Mouse (Mus musculus) activated CD4-positive, CD25-positive, alpha-beta regulatory T cell, adult 4 months (primary cell): ENCODE measurements around the gene Tstd1. TPM values are rescaled to one million over a fixed set of nuclear protein-coding genes. Genes with fewer than 3 reads are reported as not detected.

Source experiments
- ATAC-seq: one replicate; pipeline ENCODE4 v1.8.0; 2017
- polyA plus RNA-seq, 2 experiments: library from polyadenylated mRNA; unstranded; fragments of 100-300 nt; shearing (Covaris generic); gene quantifications; one replicate each; pipeline ENCODE4 v1.2.1; 2017

Tstd1 gene
- polyA plus RNA-seq, 2 experiments from 2014 or later: 5.9 to 10.0 TPM

DNA sequence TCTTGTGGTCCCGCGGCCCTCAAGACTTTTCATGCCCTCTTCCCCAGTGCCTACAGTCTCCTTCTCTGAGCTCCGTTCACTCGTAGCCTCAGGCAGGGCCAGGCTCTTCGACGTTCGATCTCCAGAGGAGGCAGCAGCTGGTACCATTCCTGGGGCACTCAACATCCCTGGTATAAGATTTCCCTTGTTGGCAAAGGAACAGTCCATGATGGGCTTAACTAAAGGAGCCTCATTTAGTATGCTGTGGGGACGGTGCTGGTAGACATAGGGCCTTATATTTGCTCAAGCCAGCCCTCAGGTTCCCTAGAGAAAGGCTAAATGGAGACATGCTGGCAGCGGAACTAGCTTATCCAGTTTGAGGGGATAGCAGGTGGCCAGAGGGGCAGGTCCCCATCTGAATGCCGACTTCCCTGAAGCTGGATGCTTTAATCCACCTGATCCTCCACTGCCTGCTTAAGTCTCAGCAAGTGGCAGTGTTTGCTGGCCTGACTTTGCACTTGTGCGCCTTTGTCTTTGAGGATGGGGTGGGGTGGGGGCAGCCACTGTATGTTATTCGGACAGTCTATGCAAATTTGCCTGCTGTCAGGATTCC is 715 bp downstream of the Tstd1 start:
- ATAC-seq: no peak

DNA sequence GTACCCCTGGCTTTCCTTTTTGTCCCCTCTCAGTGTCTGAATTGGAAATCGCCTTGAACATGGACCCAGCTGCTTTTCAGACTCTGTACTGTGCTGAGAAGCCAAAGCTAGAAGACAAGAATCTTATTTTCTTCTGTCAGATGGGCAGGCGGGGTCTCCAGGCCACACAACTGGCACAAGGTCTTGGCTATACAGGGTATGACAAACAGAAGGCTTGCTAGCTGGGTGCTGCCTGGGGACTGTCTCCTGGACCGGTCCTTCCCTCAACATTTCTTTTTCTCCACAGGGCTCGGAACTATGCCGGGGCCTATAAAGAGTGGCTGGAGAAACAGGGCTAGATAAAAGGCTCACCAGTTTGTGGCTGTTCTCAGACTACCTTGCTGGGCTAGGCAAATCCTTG is 1.2 kb downstream of the Tstd1 start:
- no peak for ATAC-seq

DNA sequence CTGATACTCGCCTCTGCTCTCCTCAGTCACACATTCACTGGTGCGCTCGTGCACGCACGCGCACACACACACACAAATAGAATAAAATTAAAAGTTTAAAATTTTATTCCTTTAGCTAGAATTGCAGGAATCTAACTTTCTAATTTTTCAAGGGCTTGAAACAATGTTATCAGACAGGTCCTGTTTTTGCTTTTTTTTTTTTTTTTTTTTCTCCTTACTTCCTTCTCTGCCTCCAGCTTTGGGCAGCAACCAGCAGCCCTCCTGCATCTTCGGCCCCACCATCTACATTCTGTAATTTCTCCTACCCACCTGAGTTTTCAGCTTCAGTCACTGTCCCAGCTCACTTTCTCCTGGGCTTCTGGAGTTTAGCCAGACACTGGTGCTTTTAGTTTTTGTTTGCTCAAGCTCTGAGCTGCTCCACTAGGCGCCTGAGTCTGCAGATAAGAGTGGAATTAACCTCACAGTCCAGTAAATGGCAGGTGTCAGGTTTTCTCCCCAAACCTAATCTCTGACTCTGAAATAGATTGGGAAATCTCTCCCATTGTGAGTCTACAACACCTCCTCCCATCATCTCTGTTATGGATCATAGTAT is 3.9 kb downstream of the Tstd1 start:
- ATAC-seq: no peak

DNA sequence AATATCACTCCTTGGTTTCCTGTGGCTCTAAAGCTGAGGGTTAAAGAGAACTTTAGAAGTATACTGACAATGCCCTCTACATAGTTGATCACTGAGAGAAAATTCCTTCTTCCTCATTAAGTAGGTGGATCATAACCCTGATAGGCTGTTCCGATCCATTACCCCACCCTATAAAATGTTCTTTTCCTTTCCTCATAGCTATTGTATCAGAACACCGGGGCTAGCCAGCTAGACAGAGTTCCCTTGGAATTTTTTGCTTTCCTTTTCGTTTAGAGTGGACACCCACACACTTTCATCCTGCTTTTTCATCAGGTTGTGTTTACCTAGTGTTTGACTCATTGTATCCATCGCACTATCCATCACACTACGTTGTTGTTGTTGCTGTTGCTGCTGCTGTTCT is 6.0 kb downstream of the Tstd1 start:
- ATAC-seq: no peak

DNA sequence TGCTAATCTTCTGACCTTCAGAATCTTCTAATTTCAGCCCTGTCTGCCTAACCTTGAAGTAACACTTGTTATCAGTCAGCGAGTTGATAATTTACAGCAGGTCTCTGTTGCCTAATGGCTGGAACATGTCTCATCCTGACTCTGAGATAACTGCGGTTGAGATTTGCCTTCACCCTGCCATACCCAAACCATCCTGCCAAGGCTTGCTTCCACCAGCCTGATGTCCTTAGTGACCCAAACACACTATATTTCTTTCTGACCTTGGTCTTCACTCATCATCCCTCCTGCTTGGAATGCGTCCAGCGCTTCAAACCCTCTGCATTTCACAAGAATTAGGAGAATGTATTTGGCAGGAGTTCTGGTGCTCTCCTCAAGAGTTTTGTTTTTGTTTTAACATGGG is 6.5 kb downstream of the Tstd1 start:
- ATAC-seq: no peak

DNA sequence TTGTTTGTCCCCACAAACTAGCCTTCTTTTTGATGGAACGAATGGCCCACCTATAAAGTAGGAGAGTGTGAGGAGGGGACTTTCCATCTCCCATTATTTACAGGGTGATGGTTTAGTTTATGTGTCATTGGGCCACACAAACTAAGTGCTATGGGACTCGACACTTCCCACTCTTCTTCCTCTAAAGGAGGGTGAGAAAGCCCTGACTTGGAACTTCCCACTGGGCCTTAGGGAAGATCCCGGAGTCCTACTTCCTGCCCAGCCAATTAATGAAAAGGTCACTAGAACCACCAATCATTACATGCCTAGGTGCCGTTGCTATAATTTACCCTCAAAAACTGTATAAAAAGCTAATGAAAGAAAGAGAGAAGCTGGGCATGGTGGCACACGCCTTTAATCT is 13.5 kb downstream of the Tstd1 start:
- ATAC-seq: no peak

DNA sequence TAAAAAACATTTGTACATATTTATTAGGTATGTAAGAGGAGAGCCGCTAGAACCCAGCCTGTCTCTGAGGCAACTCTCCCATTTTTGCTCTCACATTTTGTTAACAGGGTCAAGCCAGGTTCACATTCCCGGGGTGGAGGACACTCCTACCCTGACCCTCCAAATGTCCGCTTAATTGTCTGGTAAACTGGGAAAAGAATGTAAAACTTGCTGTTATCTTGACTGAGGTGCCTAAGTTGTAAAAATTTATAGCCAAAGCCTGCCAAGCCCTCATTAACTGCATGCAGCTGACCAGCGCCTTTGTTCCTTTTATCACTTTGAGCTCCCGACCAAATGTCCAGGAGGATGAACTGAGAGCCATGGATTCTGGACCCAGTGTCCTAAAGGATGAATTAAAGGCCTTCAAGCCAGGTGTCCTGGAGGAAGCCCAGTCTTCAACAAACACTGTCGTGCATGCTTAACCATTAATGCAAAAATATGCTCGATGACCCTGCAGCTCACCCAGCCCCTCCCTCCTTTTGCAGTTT is 16.7 kb downstream of the Tstd1 start:
- ATAC-seq: no peak

DNA sequence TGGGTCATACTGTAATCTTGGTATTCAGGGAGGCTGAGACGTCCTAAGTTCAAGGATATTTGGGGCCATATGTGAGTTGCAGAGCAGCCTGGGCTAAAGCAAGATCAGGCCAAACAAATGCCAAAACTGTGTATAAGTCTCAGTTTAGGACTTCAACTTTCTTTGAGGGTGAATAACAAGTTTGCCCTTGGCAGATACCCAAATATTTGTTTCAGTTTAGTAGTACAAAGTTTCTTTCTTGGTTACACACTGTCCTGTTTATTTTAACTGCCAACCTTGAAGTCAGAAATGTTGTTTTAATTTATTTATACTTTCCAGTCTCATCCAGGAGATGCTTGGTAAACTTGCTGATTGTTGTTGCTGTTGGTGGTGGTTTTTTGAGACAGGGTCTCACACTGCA is 17.3 kb downstream of the Tstd1 start:
- no peak for ATAC-seq

DNA sequence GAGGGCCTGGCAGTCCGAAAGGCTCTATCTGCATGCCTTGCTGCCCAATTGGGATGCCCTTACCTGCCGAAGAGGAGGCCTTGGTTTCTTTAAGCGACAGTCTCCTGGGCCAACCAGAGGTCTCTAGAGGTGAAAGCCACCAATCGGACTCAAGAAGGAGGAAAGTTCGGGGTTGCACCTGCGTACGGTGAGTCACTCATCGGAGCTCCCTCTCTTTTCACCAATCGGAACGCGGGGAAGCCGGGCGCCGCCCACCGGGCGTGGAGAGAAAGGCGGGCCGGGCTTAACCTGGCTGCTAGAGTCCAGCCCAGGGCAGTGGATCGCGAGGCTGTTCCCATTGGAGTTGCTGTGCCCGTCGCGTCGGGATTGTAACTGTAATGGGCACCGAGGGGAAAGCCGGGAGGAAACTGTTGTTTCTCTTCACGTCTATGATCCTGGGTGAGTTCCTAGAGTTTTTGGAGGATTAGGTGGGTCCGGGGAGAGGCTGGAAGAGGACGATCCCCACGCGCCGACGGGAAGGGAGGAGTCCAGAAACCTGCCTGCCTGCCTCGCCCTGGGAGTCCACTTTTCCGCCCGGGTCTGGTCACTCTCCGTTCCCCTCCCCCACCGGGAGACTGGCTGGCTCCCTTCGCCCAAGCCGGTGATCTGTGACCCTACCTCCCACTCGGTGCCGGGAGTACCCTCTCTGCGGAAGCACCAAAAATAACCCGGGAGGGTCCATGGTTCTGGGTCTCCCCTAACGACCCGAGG is 18.8 kb downstream of the Tstd1 start, which contains the start of gene F11r:
Gene F11r (plus strand): TSS at position 272 of the 750 bp plus-strand sequence.
- ATAC-seq: peak; percentile 85

DNA sequence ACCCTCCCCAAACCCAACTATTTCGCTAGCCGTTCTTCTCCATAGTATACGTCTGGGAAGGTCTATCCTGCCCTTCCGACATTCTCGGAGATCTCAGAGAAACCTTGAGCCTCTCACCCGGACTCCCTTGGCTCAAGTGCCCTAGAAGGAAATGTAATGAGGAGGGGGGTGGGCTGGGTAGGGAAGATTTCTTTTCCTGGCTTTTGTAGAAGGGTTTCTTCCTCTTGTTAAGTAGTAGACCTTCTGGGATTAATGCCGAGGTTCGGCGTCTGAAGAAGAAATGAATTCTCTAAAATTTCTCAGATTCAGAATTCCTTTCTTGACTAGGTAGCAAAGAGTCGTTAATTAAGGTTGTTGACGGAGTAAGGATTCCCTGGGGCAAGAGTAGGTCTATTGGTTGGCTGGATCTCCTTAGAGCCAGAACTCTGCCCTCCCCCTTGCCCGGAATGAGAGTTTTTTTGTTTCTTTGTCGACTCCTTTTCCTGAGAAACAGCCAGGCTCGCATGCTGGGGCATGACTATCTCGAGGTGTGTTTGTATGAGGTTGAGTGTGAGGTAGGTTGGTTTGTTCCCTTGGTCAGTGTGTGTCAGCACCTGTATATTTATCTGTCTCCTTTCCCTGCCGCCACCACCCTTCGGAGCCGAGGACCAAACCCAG is 19.5 kb downstream of the Tstd1 start:
- ATAC-seq: no peak

DNA sequence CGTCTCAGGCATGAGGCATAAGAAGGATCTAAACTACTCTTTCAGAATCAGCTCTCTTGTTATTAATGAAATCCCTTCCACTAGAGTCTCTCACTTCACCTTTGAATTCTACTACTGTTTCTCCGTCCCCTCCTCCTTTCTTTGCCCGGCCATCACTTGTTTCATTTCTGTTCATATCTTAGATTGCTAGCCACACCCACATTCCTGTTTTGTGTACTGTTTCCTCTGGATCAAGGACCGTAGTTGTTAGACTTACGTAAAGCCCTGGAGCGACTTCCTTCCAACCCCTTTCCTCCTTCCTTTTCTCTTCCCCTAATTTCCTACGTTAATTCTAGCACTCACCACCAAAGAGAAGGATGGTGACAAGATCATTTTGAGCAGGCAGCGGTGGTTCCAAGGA is 20.4 kb downstream of the Tstd1 start:
- ATAC-seq: no peak

DNA sequence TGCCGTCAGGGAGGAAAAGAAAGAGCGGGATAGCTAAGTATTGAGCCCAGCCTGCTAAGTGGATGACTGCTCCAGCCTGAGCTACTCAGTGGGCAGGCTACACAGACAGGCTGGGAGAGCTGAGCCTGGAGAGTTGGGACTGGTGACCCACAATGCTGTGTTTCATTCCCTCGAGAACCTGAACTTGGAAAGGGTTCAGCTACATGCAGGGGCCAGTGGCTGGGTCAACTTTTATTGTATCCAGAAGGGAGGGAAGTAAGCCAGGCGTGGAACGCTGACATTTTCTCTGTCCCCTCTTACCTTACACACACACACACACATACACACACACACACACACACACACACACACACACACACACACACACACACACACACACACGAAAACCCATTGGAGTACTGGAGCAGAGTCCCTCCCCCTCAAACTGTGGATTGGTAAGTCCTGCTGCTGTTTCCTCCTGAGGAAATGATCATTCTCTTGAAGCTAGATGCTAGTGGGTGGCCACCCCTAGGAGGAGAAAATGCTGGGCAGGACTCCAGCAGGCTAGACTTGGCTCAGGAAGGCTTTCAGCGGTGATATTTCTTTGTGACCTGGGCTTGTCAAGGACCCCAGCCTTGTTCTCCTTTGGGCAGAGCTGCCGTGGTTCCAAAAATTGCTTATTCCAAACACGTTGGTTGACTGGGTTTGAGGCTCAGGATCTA is 21.5 kb downstream of the Tstd1 start:
- no peak for ATAC-seq

DNA sequence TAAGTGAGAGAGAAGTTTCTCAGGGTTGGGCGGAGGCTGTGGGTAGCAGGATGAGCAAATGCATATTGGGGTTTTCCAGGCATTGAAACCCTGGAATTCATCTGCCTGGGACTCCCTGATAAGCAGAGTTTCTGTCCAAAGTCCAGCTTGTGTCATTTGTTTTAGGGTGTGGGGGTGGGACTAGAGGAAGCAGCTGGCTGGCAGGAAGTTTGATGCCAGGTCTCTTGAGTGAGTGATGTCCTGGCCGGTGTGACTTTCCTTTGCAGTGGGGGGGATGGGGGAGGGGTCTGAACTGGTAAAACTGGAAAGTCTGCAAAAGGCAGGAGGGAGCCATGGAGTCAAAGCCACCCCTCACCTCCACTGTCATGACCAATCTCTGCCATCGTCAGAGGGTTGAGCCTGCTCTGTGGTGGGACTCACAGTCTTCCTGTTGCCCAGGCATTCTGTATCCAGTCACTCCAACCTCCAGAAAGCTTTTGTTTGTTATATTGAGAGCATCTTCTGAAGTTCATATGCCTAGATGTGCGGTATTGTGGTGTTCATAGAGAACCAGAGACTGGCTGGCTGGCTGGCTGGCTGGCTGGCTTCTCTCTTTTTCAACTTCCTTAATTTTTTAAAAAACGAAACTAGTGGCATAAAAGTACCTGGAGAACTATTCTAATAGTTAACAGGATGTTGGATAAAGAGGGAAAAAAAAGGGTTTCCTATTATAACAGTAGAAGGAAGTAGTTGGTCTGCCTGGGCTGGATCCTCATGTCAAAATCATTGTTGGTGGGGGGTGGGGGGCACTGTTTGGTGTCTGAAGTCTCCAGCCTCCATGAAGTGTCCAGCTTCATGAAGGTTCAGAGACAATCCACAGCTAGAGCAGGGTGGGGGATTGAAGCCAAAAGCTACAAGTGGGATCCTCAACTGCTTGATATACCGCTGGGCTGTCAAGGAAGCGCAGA is 23.1 kb downstream of the Tstd1 start:
- no peak for ATAC-seq

DNA sequence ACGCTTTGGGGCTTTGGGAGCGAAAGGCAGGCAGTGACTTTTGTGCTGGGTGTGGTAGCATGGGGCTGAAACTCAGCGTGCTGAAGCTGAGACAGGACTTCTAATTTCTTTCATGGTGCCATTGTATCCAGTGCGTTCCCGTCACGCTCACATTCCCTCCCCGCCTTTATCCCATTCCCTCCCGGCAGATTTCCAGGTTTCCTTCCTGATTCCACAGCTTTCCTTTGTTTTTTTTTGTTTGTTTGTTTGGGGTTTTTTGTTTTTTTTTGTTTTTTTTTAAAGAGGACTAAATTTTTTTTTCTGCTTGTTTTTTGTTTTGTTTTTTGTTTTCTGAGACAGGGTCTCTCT is 23.7 kb downstream of the Tstd1 start:
- no peak for ATAC-seq

DNA sequence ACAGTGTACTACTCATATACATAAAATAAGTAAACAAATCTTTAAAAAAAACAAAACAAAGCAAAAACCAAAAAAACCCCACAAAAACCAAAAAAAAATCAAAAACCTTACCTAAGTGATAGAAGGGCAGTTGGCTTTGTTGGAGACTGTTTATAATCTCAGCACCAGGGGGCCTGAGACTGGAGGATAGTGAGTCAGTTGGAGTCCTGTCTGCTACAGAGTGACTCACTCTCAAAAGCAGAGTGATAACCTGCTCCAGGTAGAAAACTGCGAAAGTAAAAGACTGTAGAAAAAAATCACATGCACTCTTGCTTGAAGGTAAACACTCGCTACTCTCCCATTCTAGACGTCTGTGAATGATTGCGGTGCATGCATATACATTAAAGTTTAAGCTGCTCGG is 26.4 kb downstream of the Tstd1 start:
- ATAC-seq: no peak

DNA sequence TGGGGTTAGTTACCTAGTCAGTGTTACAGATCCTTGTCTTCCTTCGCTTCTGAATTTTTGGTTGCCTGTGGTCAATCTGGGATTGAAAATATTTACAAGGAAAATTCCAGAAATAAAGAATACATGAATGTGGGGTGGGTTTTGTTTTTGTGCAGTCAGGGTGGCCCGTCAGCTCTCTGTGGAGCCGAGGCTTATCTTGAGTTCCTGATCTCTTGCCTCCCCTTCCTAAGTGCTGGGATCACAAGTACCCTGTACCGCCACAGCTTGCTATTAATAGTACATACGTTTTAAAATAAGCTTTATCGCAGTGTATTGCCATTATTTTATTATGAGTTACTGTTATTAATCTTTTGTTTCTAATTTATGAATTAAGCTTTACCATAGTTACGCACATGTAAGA is 28.2 kb downstream of the Tstd1 start:
- no peak for ATAC-seq

DNA sequence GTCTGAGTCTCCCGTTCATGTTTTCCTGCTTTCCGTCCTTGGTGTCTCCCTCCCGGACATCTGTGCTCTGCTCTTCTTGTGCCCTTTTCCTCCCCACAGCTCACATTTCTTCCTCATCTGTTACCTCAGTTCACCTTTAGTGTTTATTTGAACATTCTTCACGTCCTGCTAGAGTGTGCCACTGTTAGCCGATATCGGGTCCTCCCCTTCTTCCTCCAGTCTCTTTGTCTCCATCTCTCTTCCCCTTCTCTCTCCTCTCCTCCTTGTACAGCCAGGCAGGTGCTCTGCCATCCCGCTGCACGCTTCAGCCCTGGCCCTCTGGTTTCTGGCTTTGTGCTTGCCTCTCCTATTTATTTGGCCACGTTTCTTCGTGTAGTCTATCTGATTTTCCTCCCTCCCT is 29.0 kb downstream of the Tstd1 start:
- no peak for ATAC-seq

DNA sequence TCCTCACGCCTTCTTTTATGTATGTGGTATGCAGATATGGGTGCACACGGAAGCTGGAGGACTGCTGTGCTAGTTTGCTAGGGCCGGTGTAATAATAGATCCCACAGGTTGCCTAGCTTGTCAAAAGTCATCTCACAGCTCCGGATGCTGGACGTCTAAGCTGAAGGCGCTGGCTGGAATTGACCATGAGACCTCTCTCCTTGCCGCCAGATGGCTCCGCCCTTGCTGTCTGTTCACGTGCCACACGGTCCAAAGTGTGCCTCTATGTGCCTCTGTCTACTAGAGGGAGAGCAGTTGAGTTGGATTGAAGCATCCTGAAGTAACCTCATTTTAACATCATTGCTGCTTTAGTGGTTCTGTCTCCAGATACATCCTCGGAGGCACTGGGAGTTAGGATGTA is 31.4 kb downstream of the Tstd1 start:
- no peak for ATAC-seq

DNA sequence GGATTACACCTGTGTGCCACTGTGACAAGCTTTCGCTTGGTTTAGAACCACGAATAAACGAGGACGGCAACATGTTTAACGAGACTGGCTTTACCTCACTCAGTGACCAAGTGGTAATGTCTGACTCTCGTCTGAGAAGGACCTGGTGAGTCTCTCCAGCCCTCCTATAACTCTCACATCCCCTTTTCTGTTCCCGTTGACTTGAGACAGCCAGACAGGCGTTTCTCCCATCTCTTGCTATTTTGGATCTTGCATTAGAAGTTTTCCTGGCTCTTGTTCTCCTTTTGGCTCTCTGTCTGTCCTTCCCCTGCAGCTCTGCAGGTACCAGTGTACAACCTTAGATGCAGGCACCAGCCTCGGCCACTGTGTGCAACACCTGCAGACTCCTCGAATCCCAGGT is 32.3 kb downstream of the Tstd1 start:
- no peak for ATAC-seq

DNA sequence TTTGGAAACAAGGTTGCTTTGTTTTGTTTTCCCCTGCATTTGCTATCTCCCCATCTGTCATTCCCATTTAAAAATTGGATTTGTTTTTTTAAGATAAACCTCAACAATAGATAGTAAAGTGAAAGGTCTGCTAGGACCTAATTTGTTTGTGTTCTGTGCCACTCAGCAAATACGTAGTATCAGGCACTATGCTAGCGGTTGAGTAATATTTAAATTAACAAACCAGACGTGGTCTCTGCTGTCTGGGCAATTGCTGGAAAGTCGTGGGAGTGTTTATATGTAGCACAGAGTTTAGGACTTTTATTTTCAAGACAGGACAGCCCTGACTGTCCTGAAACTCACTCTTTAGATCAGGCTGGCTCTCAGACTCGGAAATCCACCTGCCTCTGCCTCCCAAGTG is 33.9 kb downstream of the Tstd1 start:
- no peak for ATAC-seq

DNA sequence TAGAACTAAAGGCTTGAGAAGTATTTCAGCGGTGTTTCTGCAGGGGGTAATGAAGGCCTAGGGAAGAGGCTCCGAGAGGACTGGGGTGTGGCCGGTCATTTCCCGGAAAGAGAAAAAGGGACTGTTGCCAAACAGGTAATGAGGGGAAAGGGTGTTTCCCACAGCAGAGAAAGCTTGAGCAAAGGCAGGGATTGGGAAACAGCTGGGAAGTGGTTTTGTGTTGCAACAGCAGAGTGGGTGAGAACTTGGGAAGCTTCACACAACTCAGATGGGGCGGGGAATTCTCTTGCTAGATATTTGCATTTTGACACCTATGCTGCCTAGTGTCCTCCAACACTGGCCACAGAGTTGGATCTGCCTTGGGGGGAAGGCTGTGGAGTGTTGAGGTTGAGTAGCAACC is 34.3 kb downstream of the Tstd1 start:
- no peak for ATAC-seq

DNA sequence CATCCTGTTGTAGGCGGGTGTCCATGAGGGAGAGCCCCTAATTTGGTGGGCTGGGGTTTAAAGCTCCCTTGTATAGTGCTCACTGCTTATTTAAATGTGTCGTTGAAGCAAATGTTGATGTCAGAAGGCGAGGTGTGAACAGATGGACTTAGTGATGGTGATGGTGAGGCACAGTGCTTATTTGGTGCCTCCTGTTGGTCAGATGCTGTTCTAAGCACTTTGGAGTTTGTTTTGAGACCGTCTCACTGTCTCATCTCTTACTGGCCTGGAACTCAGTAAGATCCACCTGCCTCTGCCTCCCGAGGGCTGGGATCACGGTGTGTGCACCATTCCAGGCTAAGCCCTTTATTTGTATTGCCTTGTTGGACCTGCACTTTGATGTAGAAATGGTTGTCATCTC is 36.3 kb downstream of the Tstd1 start:
- no peak for ATAC-seq
